Mouse (Mus musculus) CH12.LX (cell line): Measurements from ENCODE around the gene Hs3st6.

Experiments used
- CHD1 ChIP-seq: IDR thresholded peaks from 2 replicates; pipeline ENCODE4 v1.6.1; 2012; ENCODE audit warnings: low read depth, low read length, improper control_type of control experiment, inconsistent platforms
- E2F4 ChIP-seq: IDR thresholded peaks from 2 replicates; pipeline ENCODE4 v1.6.1; 2011; ENCODE audit warnings: low read depth, low read length, improper control_type of control experiment; ENCODE audit not compliant: insufficient replicate concordance
- EP300 ChIP-seq: IDR thresholded peaks from 2 replicates; pipeline ENCODE4 v1.6.1; 2011; ENCODE audit warnings: low read length, improper control_type of control experiment
- GABPA ChIP-seq: IDR thresholded peaks from 2 replicates; pipeline ENCODE4 v1.6.1; 2012; ENCODE audit warnings: low read depth, low read length, improper control_type of control experiment, inconsistent platforms; ENCODE audit not compliant: insufficient replicate concordance
- JUND ChIP-seq: conservative IDR thresholded peaks from 2 replicates; pipeline ENCODE4 v1.6.1; 2011; ENCODE audit warnings: low read depth, low read length, improper control_type of control experiment
- KAT2A ChIP-seq: IDR thresholded peaks from 2 replicates; pipeline ENCODE4 v1.6.1; 2012; ENCODE audit warnings: low read length, improper control_type of control experiment, inconsistent platforms; ENCODE audit not compliant: insufficient replicate concordance
- MAFK ChIP-seq: IDR thresholded peaks from 2 replicates; pipeline ENCODE4 v1.6.1; 2011; ENCODE audit warnings: low read length, improper control_type of control experiment; ENCODE audit not compliant: insufficient replicate concordance
- POLR2A ChIP-seq: IDR thresholded peaks from 2 replicates; pipeline ENCODE4 v1.6.1; 2011; ENCODE audit warnings: low read depth, mild to moderate bottlenecking, improper control_type of control experiment, low read length
- USF1 ChIP-seq: IDR thresholded peaks from 2 replicates; pipeline ENCODE4 v1.6.1; 2014; ENCODE audit warnings: low read depth, mild to moderate bottlenecking, inconsistent platforms, low read length, improper control_type of control experiment

GRCm38 (mm10) chr17:24708646-24709045, 44.1 kb upstream of the Hs3st6 start:
- TF ChIP-seq POLR2A = no peak
- TF ChIP-seq MAFK = no peak
- TF ChIP-seq EP300 = no peak
- no peak for TF ChIP-seq CHD1
- no peak for TF ChIP-seq GABPA
- no peak for TF ChIP-seq USF1
- no peak for TF ChIP-seq JUND
- no peak for TF ChIP-seq KAT2A
- no peak for TF ChIP-seq E2F4
